Mouse (Mus musculus): Measurements from ENCODE around the gene Slc46a1.

DNA sequence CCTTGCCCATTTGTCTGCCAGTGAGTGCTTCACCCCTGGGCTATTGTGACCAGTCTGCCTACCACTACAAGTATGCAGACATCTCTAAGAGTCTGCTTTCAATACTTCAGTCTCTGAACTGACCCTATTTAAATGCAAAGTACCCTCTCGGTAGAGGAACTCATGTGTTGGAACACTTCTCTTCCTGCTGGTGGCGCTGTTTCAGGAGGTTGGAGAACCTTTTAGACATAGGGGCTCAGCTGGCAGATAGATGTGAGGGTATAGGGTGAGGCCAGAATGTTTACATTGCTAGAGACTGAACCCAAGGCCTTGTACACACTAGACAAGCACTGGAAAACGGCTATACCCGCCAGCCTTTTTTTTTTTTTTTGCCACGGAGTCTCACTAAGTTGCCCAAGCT lies 37.2 kb upstream of the Slc46a1 start:
- TF ChIP-seq CTCF (IDR thresholded peaks at IDR 0.05; ENCODE audit: borderline replicate concordance, insufficient read depth, low read length) (no peak), POLR2A (IDR thresholded peaks at IDR 0.05; ENCODE audit: low read depth, low read length) (no peak)
